Mouse (Mus musculus) MEL (cell line): Measurements from ENCODE around the gene Ttc25. TPM values are rescaled to one million over a fixed set of nuclear protein-coding genes. Genes with fewer than 3 reads are reported as not detected.
"Not testable (repeated sequence)": the region's sequence is repeated elsewhere in the genome, so short reads cannot be mapped to it uniquely, and the experiment has no call there.

Experiments
- DNase-seq: peaks from one replicate; pipeline ENCODE4 v3.0.0; 2011; ENCODE audit warnings: low read depth, low spot score
- H3K27ac ChIP-seq: 2 replicates; pipeline ENCODE4 v1.5.1; 2012; ENCODE audit warnings: low read depth, mild to moderate bottlenecking, control low read depth, low read length, moderate library complexity; ENCODE audit not compliant: control insufficient read depth
- H3K27me3 ChIP-seq, 2 experiments: fragments of 150-350 bp in 1 of 2; sonication (generic) in 1 of 2; 2 replicates each; pipeline ENCODE4 v1.6.1; 2012; ENCODE audit warnings: low read length in 2 of 2, mild to moderate bottlenecking in 2 of 2, improper control_type of control experiment in 1 of 2, moderate library complexity in 1 of 2; ENCODE audit not compliant: insufficient read depth in 2 of 2, control insufficient read depth in 1 of 2
- H3K36me3 ChIP-seq, 2 experiments: 2 replicates each; pipeline ENCODE4 v1.6.1; 2012 to 2014; ENCODE audit warnings: low read length in 2 of 2, improper control_type of control experiment in 1 of 2, inconsistent platforms in 1 of 2, mild to moderate bottlenecking in 1 of 2; ENCODE audit not compliant: insufficient read depth in 2 of 2, control insufficient read depth in 1 of 2
- H3K4me1 ChIP-seq, 2 experiments: fragments of 150-350 bp in 1 of 2; sonication (generic) in 1 of 2; 2 replicates each; pipeline ENCODE4 v1.6.1; 2012; ENCODE audit warnings: low read length in 2 of 2, improper control_type of control experiment in 1 of 2, mild to moderate bottlenecking in 1 of 2; ENCODE audit not compliant: insufficient read depth in 2 of 2, control insufficient read depth in 1 of 2
- H3K4me3 ChIP-seq, 2 experiments: fragments of 150-350 bp in 1 of 2; sonication (generic) in 1 of 2; 2 replicates each; pipeline ENCODE4 v1.5.1; 2012; ENCODE audit warnings: low read depth in 2 of 2, low read length in 2 of 2, mild to moderate bottlenecking in 2 of 2, moderate library complexity in 2 of 2, control low read depth in 1 of 2, improper control_type of control experiment in 1 of 2; ENCODE audit not compliant: control insufficient read depth in 1 of 2, insufficient read depth in 1 of 2
- H3K79me2 ChIP-seq: 2 replicates; pipeline ENCODE4 v1.6.1; 2012; ENCODE audit warnings: mild to moderate bottlenecking, low read length, moderate library complexity; ENCODE audit not compliant: control insufficient read depth, poor library complexity, insufficient read depth
- H3K9ac ChIP-seq: 2 replicates; pipeline ENCODE4 v1.6.1; 2012; ENCODE audit warnings: low read depth, mild to moderate bottlenecking, control low read depth, low read length, moderate library complexity; ENCODE audit not compliant: control insufficient read depth, poor library complexity, severe bottlenecking
- H3K9me3 ChIP-seq: fragments of 150-350 bp; sonication (generic); replicated peaks from 2 replicates; pipeline ENCODE4 v1.6.1; 2012; ENCODE audit warnings: mild to moderate bottlenecking, low read length, improper control_type of control experiment, moderate library complexity; ENCODE audit not compliant: insufficient read depth
- CHD2 ChIP-seq: IDR thresholded peaks from 2 replicates; pipeline ENCODE4 v1.6.1; 2011; ENCODE audit warnings: low read length, improper control_type of control experiment
- E2F4 ChIP-seq: IDR thresholded peaks from 2 replicates; pipeline ENCODE4 v1.6.1; 2011; ENCODE audit warnings: low read depth, low read length, improper control_type of control experiment, borderline replicate concordance
- GATA1 ChIP-seq: IDR thresholded peaks from 2 replicates; pipeline ENCODE4 v1.6.1; 2011; ENCODE audit warnings: low read depth, low read length, improper control_type of control experiment
- KAT2A ChIP-seq: conservative IDR thresholded peaks from 2 replicates; pipeline ENCODE4 v1.6.1; 2012; ENCODE audit warnings: low read depth, low read length, improper control_type of control experiment, inconsistent platforms
- MYB ChIP-seq: IDR thresholded peaks from 2 replicates; pipeline ENCODE4 v1.6.1; 2011; ENCODE audit warnings: mild to moderate bottlenecking, low read depth, low read length, improper control_type of control experiment
- MYC ChIP-seq: IDR thresholded peaks from 2 replicates; pipeline ENCODE4 v1.6.1; 2011; ENCODE audit warnings: low read depth, mild to moderate bottlenecking, low read length, improper control_type of control experiment, moderate library complexity
- POLR2A ChIP-seq, 2 experiments: IDR thresholded peaks; 2 replicates each; pipeline ENCODE4 v1.6.1; 2011 to 2012; ENCODE audit warnings: low read length in 2 of 2, mild to moderate bottlenecking in 2 of 2, control low read depth in 1 of 2, improper control_type of control experiment in 1 of 2, low read depth in 1 of 2, moderate library complexity in 1 of 2; ENCODE audit not compliant: control insufficient read depth in 1 of 2, insufficient read depth in 1 of 2, poor library complexity in 1 of 2
- POLR2AphosphoS2 ChIP-seq: IDR thresholded peaks from 2 replicates; pipeline ENCODE4 v1.6.1; 2011; ENCODE audit warnings: low read length, improper control_type of control experiment
- RAD21 ChIP-seq: IDR thresholded peaks from 2 replicates; pipeline ENCODE4 v1.6.1; 2011; ENCODE audit warnings: mild to moderate bottlenecking, low read depth, low read length, improper control_type of control experiment
- RCOR1 ChIP-seq: IDR thresholded peaks from 2 replicates; pipeline ENCODE4 v1.6.1; 2012; ENCODE audit warnings: low read depth, mild to moderate bottlenecking, inconsistent platforms, low read length, improper control_type of control experiment
- SIN3A ChIP-seq: IDR thresholded peaks from 2 replicates; pipeline ENCODE4 v1.6.1; 2012; ENCODE audit warnings: low read length, improper control_type of control experiment, inconsistent platforms
- ZKSCAN1 ChIP-seq: IDR thresholded peaks from 2 replicates; pipeline ENCODE4 v1.6.1; 2012; ENCODE audit warnings: low read depth, mild to moderate bottlenecking, inconsistent platforms, low read length, improper control_type of control experiment, moderate library complexity
- ZMIZ1 ChIP-seq: IDR thresholded peaks from 2 replicates; pipeline ENCODE4 v1.6.1; 2012; ENCODE audit warnings: low read depth, mild to moderate bottlenecking, inconsistent platforms, low read length, improper control_type of control experiment, moderate library complexity
- polyA plus RNA-seq, 2 experiments: library from polyadenylated mRNA; stranded (reverse) in 1 of 2; unstranded in 1 of 2; fragments of >175 nt in 1 of 2; fragments of >200 nt in 1 of 2; gene quantifications; 2 replicates each; pipeline versions ENCODE4 v1.2.1 to v1.2.4; 2012; ENCODE audit warnings: low replicate concordance in 2 of 2, low read depth in 1 of 2; ENCODE audit not compliant: insufficient read length in 2 of 2, insufficient read depth in 1 of 2, missing spikeins in 1 of 2
- total RNA-seq: library from RNA; depleted of rRNA; stranded (reverse); fragments of 300-350 nt; gene quantifications from 2 replicates; pipeline ENCODE4 v1.2.3, GENCODE M21; 2012

Ttc25 gene
- total and polyA plus RNA-seq, 3 experiments = 0.46 to 0.92 TPM; not detected in 1

GRCm38 (mm10) chr11:100527458-100528374 lies 17.7 kb upstream of the Ttc25 start, which contains the start of gene Acly (continued):
- peak; percentile 87; the same call in 1 of the 2 replicates for TF ChIP-seq KAT2A
- peak; percentile 94 for TF ChIP-seq SIN3A
- no peak for TF ChIP-seq ZKSCAN1
- TF ChIP-seq MYB = no peak
- TF ChIP-seq E2F4 = peak; percentile 50; the same call in 1 of the 2 replicates
- peak; percentile 98 for TF ChIP-seq ZMIZ1
- TF ChIP-seq POLR2AphosphoS2 = peak; percentile 98
- TF ChIP-seq POLR2A (IDR thresholded peaks at IDR 0.05; ENCODE audit: control insufficient read depth in 1 of 2, insufficient read depth in 1 of 2, low read depth in 1 of 2, low read length in 2 of 2, poor library complexity in 1 of 2) = peak; percentile 97 to 100
- TF ChIP-seq CHD2 = peak; percentile 38

- Histone ChIP-seq H3K9me3 (no peaks in the 10 kb centered on the region), H3K27me3 (no peaks in the 10 kb centered on the region), H3K79me2 (peaks cover 30% of the 10 kb centered on the region), H3K27ac (peak overlapping the region; percentile 12; the same call in 1 of the 2 replicates), H3K36me3 (peaks cover 4 to 23% of the 10 kb centered on the region in 2 experiments; a peak in 2 of 4 replicates), H3K9ac (peak overlapping the region; percentile 74), H3K4me1 (peaks cover 0 to 22% of the 10 kb centered on the region in 2 experiments; a peak in 3 of 4 replicates), H3K4me3 (peak overlapping the region; percentile 62 to 88)
- TF ChIP-seq ZMIZ1 = no peak
- no peak for TF ChIP-seq RCOR1
- DNase-seq = no peak
These were observed 16.8 kb upstream of the Ttc25 start for GRCm38 (mm10) chr11:100528375-100529165.

- H3K9me3 ChIP-seq = no peaks in the 10 kb centered on the region
- peaks cover 0 to 3% of the 10 kb centered on the region in 2 experiments; a peak in 1 of 4 replicates for H3K4me1 ChIP-seq
- no peak overlapping the region for H3K4me3 ChIP-seq
- H3K27me3 ChIP-seq = no peaks in the 10 kb centered on the region
- no peak for DNase-seq
- no peaks in the 10 kb centered on the region for H3K79me2 ChIP-seq
- H3K27ac ChIP-seq = no peak overlapping the region
- no peak overlapping the region for H3K9ac ChIP-seq
- H3K36me3 ChIP-seq = no peaks in the 10 kb centered on the region
- no peak for TF ChIP-seq RAD21
- no peak for TF ChIP-seq MYC
- TF ChIP-seq GATA1 = no peak
- no peak for TF ChIP-seq CHD2
These were observed 11.5 kb upstream of the Ttc25 start for GRCm38 (mm10) chr11:100533871-100534270.

- DNase-seq, H3K4me1 ChIP-seq, H3K79me2 ChIP-seq, H3K9ac ChIP-seq, H3K27ac ChIP-seq, H3K27me3 ChIP-seq, H3K9me3 ChIP-seq, H3K4me3 ChIP-seq, H3K36me3 ChIP-seq: not testable (repeated sequence)
These were observed 11.0 kb upstream of the Ttc25 start for GRCm38 (mm10) chr11:100534411-100534810.

GRCm38 (mm10) chr11:100534821-100535220 lies 10.6 kb upstream of the Ttc25 start:
- not testable (repeated sequence) for DNase-seq, H3K79me2 ChIP-seq, H3K27ac ChIP-seq, H3K4me3 ChIP-seq, H3K9ac ChIP-seq, H3K9me3 ChIP-seq, H3K27me3 ChIP-seq, H3K36me3 ChIP-seq, H3K4me1 ChIP-seq
